Mouse (Mus musculus) forebrain, embryonic 11.5 days (tissue): ENCODE measurements around the gene Creb3l2. TPM values are rescaled to one million over a fixed set of nuclear protein-coding genes. Genes with fewer than 3 reads are reported as not detected.

Source experiments
- ATAC-seq: fragments of 200-750 bp; cut with Nextera tagmentation; replicated peaks from 2 replicates; pipeline ENCODE4 v1.8.0; 2017; ENCODE audit warnings: moderate TSS enrichment; ENCODE audit not compliant: low FRiP score
- DNase-seq: peaks from one replicate; pipeline ENCODE4 v3.0.0-alpha.2; 2017; ENCODE audit warnings: low spot score
- H3K27ac ChIP-seq: fragments of 300-500 bp; sonication (generic); 2 replicates; pipeline ENCODE4 v1.5.1; 2014; ENCODE audit warnings: low read depth, low read length
- H3K27me3 ChIP-seq: fragments of 300-500 bp; sonication (generic); 2 replicates; pipeline ENCODE4 v1.6.1; 2014; ENCODE audit warnings: mild to moderate bottlenecking, low read length, mixed read lengths; ENCODE audit not compliant: control insufficient read depth, insufficient read depth
- H3K36me3 ChIP-seq: fragments of 300-500 bp; sonication (generic); 2 replicates; pipeline ENCODE4 v1.6.1; 2014; ENCODE audit warnings: mild to moderate bottlenecking, low read length, moderate library complexity, mixed read lengths; ENCODE audit not compliant: control insufficient read depth, insufficient read depth
- H3K4me1 ChIP-seq: fragments of 300-500 bp; sonication (generic); replicated peaks from 2 replicates; pipeline ENCODE4 v1.6.1; 2014; ENCODE audit warnings: low read length, mixed read lengths; ENCODE audit not compliant: control insufficient read depth, insufficient read depth
- H3K4me2 ChIP-seq: fragments of 300-500 bp; sonication (generic); 2 replicates; pipeline ENCODE4 v1.6.1; 2014; ENCODE audit warnings: low read depth, mild to moderate bottlenecking, low read length, moderate library complexity, mixed read lengths; ENCODE audit not compliant: severe bottlenecking
- H3K4me3 ChIP-seq: fragments of 300-500 bp; sonication (generic); 2 replicates; pipeline ENCODE4 v1.5.1; 2014; ENCODE audit warnings: low read depth, low read length
- H3K9ac ChIP-seq: fragments of 300-500 bp; sonication (generic); 2 replicates; pipeline ENCODE4 v1.6.1; 2014; ENCODE audit warnings: low read length
- H3K9me3 ChIP-seq: fragments of 300-500 bp; sonication (generic); 2 replicates; pipeline ENCODE4 v1.6.1; 2016; ENCODE audit warnings: low read length, mixed read lengths; ENCODE audit not compliant: control insufficient read depth
- WGBS: fragments of 180-500 bp; shearing (Covaris S2); extraction: QIAGEN DNeasy Blood & Tissue Kit; methylation state at CpG from one replicate; pipeline ENCODE4 v1.1.7; 2014; 5-methylcytosine and 5-hydroxymethylcytosine counted together
- polyA plus RNA-seq: library from polyadenylated mRNA; unstranded; fragments of >200 nt; fragmentation: Nextera tagmentation; extraction: Ambion mirVana; gene quantifications from 2 replicates; pipeline ENCODE4 v1.2.1, GENCODE M21; 2014

Creb3l2 gene
- 5.8 and 6.9 TPM in 2 replicates for polyA plus RNA-seq

DNA sequence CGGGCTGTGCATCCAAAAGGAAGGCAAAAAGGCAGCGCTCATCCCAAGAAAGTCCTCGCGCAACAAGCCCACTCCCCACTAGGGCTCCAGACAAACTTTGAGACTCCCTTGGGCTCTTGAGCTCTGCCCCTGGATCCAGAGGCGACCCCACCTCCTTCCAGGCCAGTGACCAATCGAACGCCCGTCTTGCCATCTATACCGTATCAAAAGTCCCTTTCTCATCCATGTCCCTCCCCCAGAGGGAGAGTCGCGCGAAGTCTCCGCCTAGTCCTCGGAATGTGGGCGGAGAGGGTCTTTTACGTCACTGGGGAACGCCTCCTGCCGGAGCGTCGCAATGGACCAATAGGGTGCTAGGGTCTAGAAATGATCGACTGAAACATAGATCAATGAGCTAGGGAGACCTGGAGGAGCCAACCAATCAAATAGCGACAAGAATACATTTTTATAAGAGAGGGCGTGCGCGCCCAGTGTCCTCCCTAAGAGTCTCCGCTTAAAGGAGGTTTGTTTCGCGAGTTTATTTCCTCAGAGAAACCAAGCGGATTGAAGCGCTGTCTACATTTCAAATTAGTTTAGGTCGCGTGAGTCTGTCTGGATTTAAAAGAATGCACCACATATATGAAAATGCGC, at the start of gene Creb3l2:
Gene Creb3l2, minus strand, starts transcription at position 106 of the 627 bp plus-strand sequence.
- no peaks in the 10 kb centered on the region for H3K27me3 ChIP-seq
- under 1% methylated on average over 33 of the region's 33 CpGs for WGBS
- peak; percentile 99 for ATAC-seq
- H3K9ac ChIP-seq = peak within 1 kb of the TSS; percentile 67
- H3K4me3 ChIP-seq = peak within 1 kb of the TSS; percentile 75
- DNase-seq = peak; percentile 97
- H3K4me2 ChIP-seq = peak within 1 kb of the TSS; percentile 82
- H3K27ac ChIP-seq = no peak within 1 kb of the TSS
- H3K9me3 ChIP-seq = no peaks in the 10 kb centered on the region
- no peaks in the 10 kb centered on the region for H3K36me3 ChIP-seq
- H3K4me1 ChIP-seq = peaks cover 6% of the 10 kb centered on the region; the same call in 1 of the 2 replicates

- Histone ChIP-seq H3K27me3 (no peaks in the 10 kb centered on the region), H3K4me3 (no peak overlapping the region), H3K36me3 (no peaks in the 10 kb centered on the region), H3K27ac (no peak overlapping the region), H3K4me2 (no peak overlapping the region), H3K9ac (no peak overlapping the region), H3K9me3 (no peaks in the 10 kb centered on the region), H3K4me1 (no peaks in the 10 kb centered on the region)
- WGBS = 85% methylated on average over 4 of the region's 4 CpGs
- ATAC-seq (no peak), DNase-seq (no peak)
These were observed 44.6 kb upstream of the Creb3l2 start for GRCm38 (mm10) chr6:37486502-37486901.

DNA sequence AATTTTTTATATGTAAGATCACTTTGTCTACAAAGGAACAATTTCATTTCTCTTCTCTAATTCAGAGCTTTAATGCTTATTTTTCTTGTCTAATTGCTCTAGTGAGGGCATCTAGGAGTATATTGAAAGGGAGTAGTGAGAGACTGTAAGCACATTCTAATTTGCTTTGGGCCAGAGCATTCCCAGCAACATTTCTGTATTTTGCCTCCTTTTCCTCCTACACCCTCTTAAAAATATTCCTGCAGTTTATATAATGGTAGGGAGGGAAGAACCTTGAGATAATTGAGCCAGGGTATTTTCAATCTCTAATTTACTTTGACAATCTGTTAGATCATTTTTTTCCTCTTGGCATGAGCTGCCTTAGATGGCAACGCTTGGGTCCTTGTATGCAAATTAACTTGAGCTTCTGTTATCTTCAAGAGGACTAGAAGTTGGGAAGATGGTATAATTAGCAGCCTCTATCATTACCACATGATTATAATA, 42.7 kb upstream of the Creb3l2 start:
- no peaks in the 10 kb centered on the region for H3K36me3 ChIP-seq
- no peak overlapping the region for H3K27ac ChIP-seq
- H3K9ac ChIP-seq = no peak overlapping the region
- WGBS = 67% methylated on average over 1 of the region's 1 CpGs
- DNase-seq (no peak), ATAC-seq (no peak)
- H3K27me3 ChIP-seq = no peaks in the 10 kb centered on the region
- H3K9me3 ChIP-seq = no peaks in the 10 kb centered on the region
- H3K4me2 ChIP-seq = no peak overlapping the region
- no peaks in the 10 kb centered on the region for H3K4me1 ChIP-seq
- no peak overlapping the region for H3K4me3 ChIP-seq

DNA sequence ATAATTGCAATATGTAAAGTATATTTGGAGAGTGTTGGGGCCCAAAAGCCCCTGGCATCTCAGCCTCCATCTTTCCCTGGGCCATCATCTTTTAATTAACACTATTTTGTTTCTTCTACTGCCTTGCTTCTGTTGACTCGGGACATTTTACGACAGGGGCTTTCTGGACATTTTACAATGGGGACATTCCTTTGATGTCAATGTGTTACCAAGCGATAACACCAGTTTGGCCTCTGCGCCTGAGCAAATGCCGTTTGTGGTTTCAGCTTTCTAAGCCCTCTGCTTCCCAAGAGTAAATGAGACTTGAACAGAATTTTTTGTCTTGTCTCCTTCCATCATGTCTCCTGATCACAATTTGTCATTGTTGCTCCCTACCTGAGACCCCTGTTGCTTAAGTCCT, 41.3 kb upstream of the Creb3l2 start:
- Histone ChIP-seq H3K4me1 (no peaks in the 10 kb centered on the region), H3K9ac (no peak overlapping the region), H3K4me3 (no peak overlapping the region), H3K27me3 (no peaks in the 10 kb centered on the region), H3K27ac (no peak overlapping the region), H3K36me3 (no peaks in the 10 kb centered on the region), H3K4me2 (no peak overlapping the region), H3K9me3 (no peaks in the 10 kb centered on the region)
- ATAC-seq (no peak), DNase-seq (no peak)
- 70% methylated on average over 5 of the region's 5 CpGs for WGBS

GRCm38 (mm10) chr6:37481147-37481546, 39.2 kb upstream of the Creb3l2 start:
- no peaks in the 10 kb centered on the region for H3K9me3 ChIP-seq
- no peak overlapping the region for H3K27ac ChIP-seq
- H3K9ac ChIP-seq = no peak overlapping the region
- no peaks in the 10 kb centered on the region for H3K36me3 ChIP-seq
- H3K4me2 ChIP-seq = no peak overlapping the region
- no peak for DNase-seq
- no peaks in the 10 kb centered on the region for H3K4me1 ChIP-seq
- H3K4me3 ChIP-seq = no peak overlapping the region
- H3K27me3 ChIP-seq = no peaks in the 10 kb centered on the region
- ATAC-seq = no peak
- WGBS = 91% methylated on average over 3 of the region's 3 CpGs

- Histone ChIP-seq H3K27ac (no peak overlapping the region), H3K4me3 (no peak overlapping the region), H3K9me3 (no peaks in the 10 kb centered on the region), H3K4me2 (no peak overlapping the region), H3K36me3 (no peaks in the 10 kb centered on the region), H3K4me1 (no peaks in the 10 kb centered on the region), H3K9ac (no peak overlapping the region), H3K27me3 (no peaks in the 10 kb centered on the region)
- ATAC-seq (no peak), DNase-seq (no peak)
These were observed 38.1 kb upstream of the Creb3l2 start for GRCm38 (mm10) chr6:37480008-37480407.

DNA sequence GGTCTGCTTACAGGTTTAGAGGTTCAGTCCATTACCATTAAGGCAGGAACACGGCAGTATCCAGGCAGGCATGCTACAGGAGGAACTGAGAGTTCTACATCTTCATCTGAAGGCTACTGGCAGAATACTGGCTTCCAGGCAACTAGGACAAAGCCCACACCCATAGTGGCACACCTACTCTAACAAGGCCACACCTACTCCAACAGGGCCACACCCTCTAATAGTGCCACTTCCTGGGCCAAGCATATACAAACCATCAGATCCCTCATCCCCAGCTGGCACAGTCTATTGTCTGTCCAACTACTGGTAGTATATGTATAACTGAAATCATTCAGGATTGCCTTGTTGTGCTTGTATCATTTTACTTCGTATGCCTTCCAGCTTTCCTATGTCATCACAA, 36.5 kb upstream of the Creb3l2 start:
- Histone ChIP-seq H3K27ac (no peak overlapping the region), H3K4me2 (no peak overlapping the region), H3K4me3 (no peak overlapping the region), H3K36me3 (no peaks in the 10 kb centered on the region), H3K9ac (no peak overlapping the region), H3K27me3 (no peaks in the 10 kb centered on the region), H3K9me3 (no peaks in the 10 kb centered on the region), H3K4me1 (no peaks in the 10 kb centered on the region)
- ATAC-seq (no peak), DNase-seq (no peak)
- 91% methylated on average over 2 of the region's 2 CpGs for WGBS

- Histone ChIP-seq H3K9ac (no peak overlapping the region), H3K4me1 (no peaks in the 10 kb centered on the region), H3K4me3 (no peak overlapping the region), H3K27ac (no peak overlapping the region), H3K36me3 (no peaks in the 10 kb centered on the region), H3K27me3 (no peaks in the 10 kb centered on the region), H3K9me3 (no peaks in the 10 kb centered on the region), H3K4me2 (no peak overlapping the region)
- no peak for DNase-seq
- WGBS = 87% methylated on average over 4 of the region's 4 CpGs
- ATAC-seq = no peak
These were observed 31.9 kb upstream of the Creb3l2 start for GRCm38 (mm10) chr6:37473674-37474342.

DNA sequence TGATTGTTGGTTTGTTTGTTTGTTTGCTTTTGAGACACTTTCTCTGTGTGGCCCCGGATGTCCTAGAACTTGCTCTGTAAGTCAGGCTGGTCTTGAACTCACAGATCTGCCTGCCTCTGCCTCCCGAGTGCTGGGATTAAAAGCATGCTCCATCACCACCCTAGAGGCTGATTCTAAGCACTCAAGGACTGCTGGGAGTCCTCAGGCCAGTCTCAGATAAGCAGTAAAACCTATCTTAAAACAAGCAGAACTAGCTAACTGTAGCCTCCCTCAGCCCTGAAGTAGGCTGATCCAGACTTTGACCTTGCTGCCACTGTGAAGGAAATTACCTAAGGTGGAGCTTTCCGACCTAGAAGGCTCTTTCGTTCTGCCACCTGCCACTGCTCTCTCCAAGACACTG, 28.3 kb upstream of the Creb3l2 start:
- Histone ChIP-seq H3K4me3 (no peak overlapping the region), H3K4me1 (no peaks in the 10 kb centered on the region), H3K4me2 (no peak overlapping the region), H3K9me3 (no peaks in the 10 kb centered on the region), H3K27me3 (no peaks in the 10 kb centered on the region), H3K27ac (no peak overlapping the region), H3K36me3 (no peaks in the 10 kb centered on the region), H3K9ac (no peak overlapping the region)
- 71% methylated on average over 4 of the region's 4 CpGs for WGBS
- ATAC-seq = no peak
- DNase-seq = no peak
